Mouse (Mus musculus) CH12.LX (cell line): ENCODE measurements at regions not wholly inside any gene's neighbourhood (a gene's known extent, or its start where the extent isn't known, plus 50 kb on each side); places are given as distances from the start of the nearest gene placed in this dataset.

Experiments used
- CTCF ChIP-seq, 2 experiments: IDR thresholded peaks in 1 of 2; conservative IDR thresholded peaks in 1 of 2; 2 replicates each; pipeline ENCODE4 v1.5.1; 2011 to 2012; ENCODE audit warnings: low read depth in 2 of 2, low read length in 2 of 2, improper control_type of control experiment in 1 of 2, inconsistent platforms in 1 of 2, mild to moderate bottlenecking in 1 of 2, moderate library complexity in 1 of 2
- NELFE ChIP-seq: IDR thresholded peaks from 2 replicates; pipeline ENCODE4 v1.6.1; 2011; ENCODE audit warnings: low read depth, low read length, improper control_type of control experiment
- POLR2A ChIP-seq: IDR thresholded peaks from 2 replicates; pipeline ENCODE4 v1.6.1; 2011; ENCODE audit warnings: low read depth, mild to moderate bottlenecking, improper control_type of control experiment, low read length

GRCm38 (mm10) chr19:18034225-18034624, 196.8 kb upstream of the Pcsk5 start:
- TF ChIP-seq NELFE: no peak
- no peak for TF ChIP-seq POLR2A
- TF ChIP-seq CTCF (conservative IDR thresholded peaks at IDR 0.05 in 1 of 2, IDR thresholded peaks at IDR 0.05 in 1 of 2; ENCODE audit: low read depth in 2 of 2, low read length in 2 of 2): no peak
